Comparison of ENCODE assay signal across 8 mouse cellular contexts in genomic region chr11:69901406-69901846, GRCm38 (mm10). TPM values are rescaled to one million over a fixed set of nuclear protein-coding genes. Genes with fewer than 3 reads are reported as not detected.
DNase-seq lines count a peak whose midpoint lies in the region; ATAC-seq and TF ChIP-seq lines count a peak whose summit lies in the region.

No protein-coding gene starts in this region.

- TF ChIP-seq CTCF in ES-Bruce4 (IDR thresholded peaks at IDR 0.05; ENCODE audit: low read depth, low read length): no peak

- H3K9me3 ChIP-seq in ES-Bruce4 (replicated peaks; ENCODE audit: control insufficient read depth, insufficient read depth, low read length, poor library complexity, severe bottlenecking): no peaks in the 10 kb centered on the region
- H3K9me3 ChIP-seq in forebrain, embryonic 12.5 days: no peaks in the 10 kb centered on the region
- no peaks in the 10 kb centered on the region for H3K9me3 ChIP-seq in heart, embryonic 16.5 days (replicated peaks; ENCODE audit: control insufficient read depth, low read length)
- no peaks in the 10 kb centered on the region for H3K9me3 ChIP-seq in liver, embryonic 15.5 days (replicated peaks)
- H3K9me3 ChIP-seq in neural tube, embryonic 11.5 days (ENCODE audit: control insufficient read depth, low read length): no peaks in the 10 kb centered on the region
- H3K9me3 ChIP-seq in stomach, embryonic 16.5 days (replicated peaks; ENCODE audit: control insufficient read depth, low read length): no peaks in the 10 kb centered on the region

- peak; percentile 92 for DNase-seq in c-Kit-positive CD71-positive TER-119-positive erythroid progenitor cells, embryonic 14.5 days (ENCODE audit: low spot score)
- DNase-seq in kidney, postnatal 36 days: peak; percentile 95 to 98
- DNase-seq in neural tube, embryonic 11.5 days (ENCODE audit: low spot score): peak; percentile 97

- H3K4me3 ChIP-seq in ES-Bruce4 (ENCODE audit: low read depth, low read length): peak overlapping the region; percentile 92
- H3K4me3 ChIP-seq in forebrain, embryonic 12.5 days (replicated peaks): peak overlapping the region; percentile 96
- peak overlapping the region; percentile 78 for H3K4me3 ChIP-seq in heart, embryonic 16.5 days (ENCODE audit: low read length)
- peak overlapping the region; percentile 90 for H3K4me3 ChIP-seq in liver, embryonic 15.5 days (replicated peaks)
- peak overlapping the region; percentile 96 for H3K4me3 ChIP-seq in neural tube, embryonic 11.5 days (ENCODE audit: low read depth, low read length)
- peak overlapping the region; percentile 88 for H3K4me3 ChIP-seq in stomach, embryonic 16.5 days (replicated peaks; ENCODE audit: low read length)

- H3K36me3 ChIP-seq in ES-Bruce4 (ENCODE audit: control insufficient read depth, insufficient read depth, low read length, poor library complexity, severe bottlenecking): peaks cover 12% of the 10 kb centered on the region; the same call in 1 of the 2 replicates
- H3K36me3 ChIP-seq in forebrain, embryonic 12.5 days (replicated peaks): peaks cover 40% of the 10 kb centered on the region
- H3K36me3 ChIP-seq in heart, embryonic 16.5 days (ENCODE audit: control insufficient read depth, insufficient read depth): peaks cover 22% of the 10 kb centered on the region
- peaks cover 33% of the 10 kb centered on the region for H3K36me3 ChIP-seq in liver, embryonic 15.5 days (replicated peaks)
- H3K36me3 ChIP-seq in neural tube, embryonic 11.5 days (ENCODE audit: control insufficient read depth, insufficient read depth, low read length): peaks cover 16% of the 10 kb centered on the region
- peaks cover 13% of the 10 kb centered on the region for H3K36me3 ChIP-seq in stomach, embryonic 16.5 days (ENCODE audit: control insufficient read depth, insufficient read depth, low read length)

- TF ChIP-seq EP300 in ES-Bruce4 (IDR thresholded peaks at IDR 0.05; ENCODE audit: insufficient read depth, low read depth, low read length): no peak

- 0% methylated on average over 42 of the region's 42 CpGs for WGBS in forebrain, embryonic 12.5 days
- under 1% methylated on average over 42 of the region's 42 CpGs for WGBS in heart, embryonic 16.5 days
- WGBS in liver, embryonic 15.5 days (ENCODE audit: insufficient replicate concordance): under 1% methylated on average over 42 of the region's 42 CpGs
- WGBS in neural tube, embryonic 11.5 days: under 1% methylated on average over 42 of the region's 42 CpGs
- WGBS in stomach, embryonic 16.5 days: 0% methylated on average over 42 of the region's 42 CpGs

- TF ChIP-seq POLR2A in ES-Bruce4 (IDR thresholded peaks at IDR 0.05; ENCODE audit: insufficient read depth, low read length): no peak

- peak overlapping the region; percentile 84 for H3K9ac ChIP-seq in ES-Bruce4 (ENCODE audit: low read depth, poor library complexity, severe bottlenecking)
- peak overlapping the region; percentile 94 for H3K9ac ChIP-seq in forebrain, embryonic 12.5 days
- peak overlapping the region; percentile 83 for H3K9ac ChIP-seq in heart, embryonic 16.5 days (ENCODE audit: low read length)
- H3K9ac ChIP-seq in liver, embryonic 15.5 days: peak overlapping the region; percentile 94
- H3K9ac ChIP-seq in neural tube, embryonic 11.5 days (ENCODE audit: low read length): peak overlapping the region; percentile 98
- peak overlapping the region; percentile 92 for H3K9ac ChIP-seq in stomach, embryonic 16.5 days (ENCODE audit: low read length)

- no peaks in the 10 kb centered on the region for H3K27me3 ChIP-seq in ES-Bruce4 (ENCODE audit: control insufficient read depth, insufficient read depth, low read length, poor library complexity, severe bottlenecking)
- no peaks in the 10 kb centered on the region for H3K27me3 ChIP-seq in forebrain, embryonic 12.5 days
- H3K27me3 ChIP-seq in heart, embryonic 16.5 days (ENCODE audit: control insufficient read depth, insufficient read depth, low read length): no peaks in the 10 kb centered on the region
- H3K27me3 ChIP-seq in liver, embryonic 15.5 days: peaks cover 25% of the 10 kb centered on the region
- H3K27me3 ChIP-seq in neural tube, embryonic 11.5 days (ENCODE audit: control insufficient read depth, insufficient read depth, low read length): no peaks in the 10 kb centered on the region
- no peaks in the 10 kb centered on the region for H3K27me3 ChIP-seq in stomach, embryonic 16.5 days (ENCODE audit: control insufficient read depth, insufficient read depth, low read length)

- peak overlapping the region; percentile 92 for H3K27ac ChIP-seq in ES-Bruce4 (ENCODE audit: insufficient read depth, low read length)
- peak overlapping the region; percentile 98 for H3K27ac ChIP-seq in forebrain, embryonic 12.5 days
- H3K27ac ChIP-seq in heart, embryonic 16.5 days (ENCODE audit: low read length): peak overlapping the region; percentile 99
- peak overlapping the region; percentile 98 for H3K27ac ChIP-seq in liver, embryonic 15.5 days (replicated peaks)
- peak overlapping the region; percentile 95 for H3K27ac ChIP-seq in neural tube, embryonic 11.5 days (ENCODE audit: low read depth, low read length)
- H3K27ac ChIP-seq in stomach, embryonic 16.5 days (ENCODE audit: low read length): peak overlapping the region; percentile 99

- peak; percentile 81 for ATAC-seq in forebrain, embryonic 12.5 days (ENCODE audit: low FRiP score)
- ATAC-seq in heart, embryonic 16.5 days (replicated peaks; ENCODE audit: extremely low read depth, insufficient read depth, low FRiP score): peak; percentile 76
- ATAC-seq in liver, embryonic 15.5 days (ENCODE audit: insufficient read depth): peak; percentile 67
- peak; percentile 72 for ATAC-seq in neural tube, embryonic 11.5 days (ENCODE audit: insufficient read depth, low FRiP score, low TSS enrichment)
- peak; percentile 82 for ATAC-seq in stomach, embryonic 16.5 days (ENCODE audit: insufficient read depth, low FRiP score)

- peak overlapping the region; percentile 93 for H3K4me2 ChIP-seq in forebrain, embryonic 12.5 days
- peak overlapping the region; percentile 81 for H3K4me2 ChIP-seq in heart, embryonic 16.5 days (ENCODE audit: low read depth, low read length)
- peak overlapping the region; percentile 98 for H3K4me2 ChIP-seq in liver, embryonic 15.5 days
- H3K4me2 ChIP-seq in neural tube, embryonic 11.5 days (ENCODE audit: low read depth): peak overlapping the region; percentile 98
- H3K4me2 ChIP-seq in stomach, embryonic 16.5 days (ENCODE audit: low read depth, low read length): peak overlapping the region; percentile 97

- H3K4me1 ChIP-seq in ES-Bruce4 (ENCODE audit: control insufficient read depth, insufficient read depth, low read length): no peaks in the 10 kb centered on the region
- peaks cover 37% of the 10 kb centered on the region for H3K4me1 ChIP-seq in forebrain, embryonic 12.5 days
- H3K4me1 ChIP-seq in heart, embryonic 16.5 days (ENCODE audit: control insufficient read depth, insufficient read depth, low read length): peaks cover 13% of the 10 kb centered on the region
- peaks cover 45% of the 10 kb centered on the region for H3K4me1 ChIP-seq in liver, embryonic 15.5 days (replicated peaks)
- H3K4me1 ChIP-seq in neural tube, embryonic 11.5 days (ENCODE audit: control insufficient read depth, insufficient read depth, low read length): peaks cover 10% of the 10 kb centered on the region
- H3K4me1 ChIP-seq in stomach, embryonic 16.5 days (ENCODE audit: control insufficient read depth, insufficient read depth, low read length): peaks cover 20% of the 10 kb centered on the region

RNA-seq across cellular contexts. Expression of gene Neurl4, which starts 0.6 kb away (rescaled TPM):
- polyA plus RNA-seq in ES-Bruce4 (2011; ENCODE audit: insufficient read depth, insufficient read length, low read depth, missing spikeins): 27.9 and 32.4 TPM in 2 replicates
- polyA plus RNA-seq in forebrain, embryonic 12.5 days (2016; fragmentation: Nextera tagmentation; extraction: Ambion mirVana): 18.9 and 19.3 TPM in 2 replicates
- 7.4 and 8.7 TPM in 2 replicates for polyA plus RNA-seq in heart, embryonic 16.5 days (2015; fragmentation: Nextera tagmentation; extraction: Ambion mirVana)
- 2.7 and 3.1 TPM in 2 replicates for polyA plus RNA-seq in liver, embryonic 15.5 days (2015; fragmentation: Nextera tagmentation; extraction: Ambion mirVana)
- 14.2 and 18.0 TPM in 2 replicates for polyA plus RNA-seq in neural tube, embryonic 11.5 days (2014; fragmentation: Nextera tagmentation; extraction: Ambion mirVana)
- polyA plus RNA-seq in stomach, embryonic 16.5 days (2015; fragmentation: Nextera tagmentation; extraction: Ambion mirVana): 7.5 TPM in 2 replicates

RNA-seq across cellular contexts. Expression of gene 2810408A11Rik, which starts 0.6 kb away (rescaled TPM):
- 11.6 and 13.1 TPM in 2 replicates for polyA plus RNA-seq in ES-Bruce4 (2011; ENCODE audit: insufficient read depth, insufficient read length, low read depth, missing spikeins)
- polyA plus RNA-seq in forebrain, embryonic 12.5 days (2016; fragmentation: Nextera tagmentation; extraction: Ambion mirVana): 22.4 TPM in 2 replicates
- polyA plus RNA-seq in heart, embryonic 16.5 days (2015; fragmentation: Nextera tagmentation; extraction: Ambion mirVana): 4.1 and 4.4 TPM in 2 replicates
- polyA plus RNA-seq in liver, embryonic 15.5 days (2015; fragmentation: Nextera tagmentation; extraction: Ambion mirVana): 0.89 and 1.0 TPM in 2 replicates
- 14.4 and 15.1 TPM in 2 replicates for polyA plus RNA-seq in neural tube, embryonic 11.5 days (2014; fragmentation: Nextera tagmentation; extraction: Ambion mirVana)
- polyA plus RNA-seq in stomach, embryonic 16.5 days (2015; fragmentation: Nextera tagmentation; extraction: Ambion mirVana): 4.9 TPM in 2 replicates

RNA-seq across cellular contexts. Expression of gene Acap1, which starts 6.1 kb away (rescaled TPM):
- polyA plus RNA-seq in ES-Bruce4 (2011; ENCODE audit: insufficient read depth, insufficient read length, low read depth, missing spikeins): 1.5 and 2.3 TPM in 2 replicates
- polyA plus RNA-seq in forebrain, embryonic 12.5 days (2016; fragmentation: Nextera tagmentation; extraction: Ambion mirVana): 0.47 and 0.83 TPM in 2 replicates
- polyA plus RNA-seq in heart, embryonic 16.5 days (2015; fragmentation: Nextera tagmentation; extraction: Ambion mirVana): 10.8 and 19.9 TPM in 2 replicates
- 5.9 and 7.2 TPM in 2 replicates for polyA plus RNA-seq in liver, embryonic 15.5 days (2015; fragmentation: Nextera tagmentation; extraction: Ambion mirVana)
- 0.53 and 1.1 TPM in 2 replicates for polyA plus RNA-seq in neural tube, embryonic 11.5 days (2014; fragmentation: Nextera tagmentation; extraction: Ambion mirVana)
- 4.0 and 5.1 TPM in 2 replicates for polyA plus RNA-seq in stomach, embryonic 16.5 days (2015; fragmentation: Nextera tagmentation; extraction: Ambion mirVana)

RNA-seq across cellular contexts. Expression of gene Gps2, which starts 12.3 kb away (rescaled TPM):
- polyA plus RNA-seq in ES-Bruce4 (2011; ENCODE audit: insufficient read depth, insufficient read length, low read depth, missing spikeins): 23.9 and 24.4 TPM in 2 replicates
- polyA plus RNA-seq in forebrain, embryonic 12.5 days (2016; fragmentation: Nextera tagmentation; extraction: Ambion mirVana): 95.8 and 99.1 TPM in 2 replicates
- polyA plus RNA-seq in heart, embryonic 16.5 days (2015; fragmentation: Nextera tagmentation; extraction: Ambion mirVana): 50.1 and 51.2 TPM in 2 replicates
- 90.6 and 98.4 TPM in 2 replicates for polyA plus RNA-seq in liver, embryonic 15.5 days (2015; fragmentation: Nextera tagmentation; extraction: Ambion mirVana)
- 84.0 and 93.7 TPM in 2 replicates for polyA plus RNA-seq in neural tube, embryonic 11.5 days (2014; fragmentation: Nextera tagmentation; extraction: Ambion mirVana)
- polyA plus RNA-seq in stomach, embryonic 16.5 days (2015; fragmentation: Nextera tagmentation; extraction: Ambion mirVana): 61.6 and 63.4 TPM in 2 replicates

RNA-seq across cellular contexts. Expression of gene Kctd11, which starts 20.2 kb away (rescaled TPM):
- 5.2 and 6.3 TPM in 2 replicates for polyA plus RNA-seq in ES-Bruce4 (2011; ENCODE audit: insufficient read depth, insufficient read length, low read depth, missing spikeins)
- 1.7 and 2.5 TPM in 2 replicates for polyA plus RNA-seq in forebrain, embryonic 12.5 days (2016; fragmentation: Nextera tagmentation; extraction: Ambion mirVana)
- 3.9 and 4.3 TPM in 2 replicates for polyA plus RNA-seq in heart, embryonic 16.5 days (2015; fragmentation: Nextera tagmentation; extraction: Ambion mirVana)
- 1.2 and 1.4 TPM in 2 replicates for polyA plus RNA-seq in liver, embryonic 15.5 days (2015; fragmentation: Nextera tagmentation; extraction: Ambion mirVana)
- 3.1 and 3.6 TPM in 2 replicates for polyA plus RNA-seq in neural tube, embryonic 11.5 days (2014; fragmentation: Nextera tagmentation; extraction: Ambion mirVana)
- polyA plus RNA-seq in stomach, embryonic 16.5 days (2015; fragmentation: Nextera tagmentation; extraction: Ambion mirVana): 15.1 and 24.7 TPM in 2 replicates

Comparison
In these comparisons a context has a peak if more than half of its experiments do, and no peak if none do; other contexts are left out.
1. Peak in every context shown above with its lines: DNase-seq, ATAC-seq, H3K4me3 ChIP-seq and H3K27ac ChIP-seq.